Mouse (Mus musculus) lung, postnatal 36 days (tissue): ENCODE data around the gene Cacna1g.

Source experiments
- DNase-seq: peaks from one replicate; pipeline ENCODE4 v3.0.0; 2022; ENCODE audit warnings: mixed read lengths

Gene Cacna1g

GRCm38 (mm10) chr11:94473707-94474543 lies at the start of gene Cacna1g:
TSS of gene Cacna1g (minus strand) at chr11:94474198.
- peak; percentile 90 for DNase-seq

GRCm38 (mm10) chr11:94521219-94521843 lies 47.3 kb upstream of the Cacna1g start, which contains the start of gene Mycbpap:
TSS of gene Mycbpap (minus strand) at chr11:94521742.
- peak; percentile 75 for DNase-seq

GRCm38 (mm10) chr11:94513452-94513851 lies 39.5 kb upstream of the Cacna1g start:
- DNase-seq = no peak

- DNase-seq = no peak
Measured at GRCm38 (mm10) chr11:94508976-94509375, 35.0 kb upstream of the Cacna1g start.

- DNase-seq = peak; percentile 60
Measured at GRCm38 (mm10) chr11:94501482-94501881, 27.5 kb upstream of the Cacna1g start.

- no peak for DNase-seq
Measured at GRCm38 (mm10) chr11:94500362-94500761, 26.4 kb upstream of the Cacna1g start.

GRCm38 (mm10) chr11:94499661-94500152 lies 25.7 kb upstream of the Cacna1g start, which contains the start of gene Epn3:
TSS of gene Epn3 (minus strand) at chr11:94499974.
- DNase-seq = peak; percentile 81

- DNase-seq = no peak
Measured at GRCm38 (mm10) chr11:94499035-94499434, 25.0 kb upstream of the Cacna1g start.

GRCm38 (mm10) chr11:94498093-94498996 lies 24.3 kb upstream of the Cacna1g start:
- DNase-seq = peak; percentile 85

- DNase-seq = peak; percentile 88
Measured at GRCm38 (mm10) chr11:94495415-94495814, 21.4 kb upstream of the Cacna1g start.

- no peak for DNase-seq
Measured at GRCm38 (mm10) chr11:94491749-94492099, 17.7 kb upstream of the Cacna1g start.

- no peak for DNase-seq
Measured at GRCm38 (mm10) chr11:94491035-94491748, 17.2 kb upstream of the Cacna1g start.

- no peak for DNase-seq
Measured at GRCm38 (mm10) chr11:94489745-94490144, 15.7 kb upstream of the Cacna1g start.

GRCm38 (mm10) chr11:94488767-94489533 lies 15.0 kb upstream of the Cacna1g start:
- DNase-seq = peak; percentile 44

- DNase-seq = peak; percentile 91
Measured at GRCm38 (mm10) chr11:94486001-94486400, 12.0 kb upstream of the Cacna1g start, which contains the start of gene Spata20. TSS of gene Spata20 (minus strand) at chr11:94486179.

GRCm38 (mm10) chr11:94485223-94485622 lies 11.2 kb upstream of the Cacna1g start:
- DNase-seq = no peak

- no peak for DNase-seq
Measured at GRCm38 (mm10) chr11:94484636-94485035, 10.6 kb upstream of the Cacna1g start.

GRCm38 (mm10) chr11:94483921-94484320 lies 9.9 kb upstream of the Cacna1g start:
- DNase-seq = no peak

- no peak for DNase-seq
Measured at GRCm38 (mm10) chr11:94483436-94483835, 9.4 kb upstream of the Cacna1g start.

GRCm38 (mm10) chr11:94482738-94483137 lies 8.7 kb upstream of the Cacna1g start:
- no peak for DNase-seq

- DNase-seq = no peak
Measured at GRCm38 (mm10) chr11:94481963-94482362, 8.0 kb upstream of the Cacna1g start.
